Mouse (Mus musculus) heart, postnatal 0 days (tissue): ENCODE measurements at regions not wholly inside any gene's neighbourhood (a gene's known extent, or its start where the extent isn't known, plus 50 kb on each side); places are given as distances from the start of the nearest gene placed in this dataset.

Source experiments
- ATAC-seq: fragments of 200-750 bp; cut with Nextera tagmentation; 2 replicates; pipeline ENCODE4 v1.8.0; 2017; ENCODE audit warnings: low read depth, moderate number of reproducible peaks, moderate library complexity; ENCODE audit not compliant: insufficient read depth
- DNase-seq: peaks from one replicate; pipeline ENCODE4 v3.0.0-alpha.2; 2016; ENCODE audit warnings: low spot score
- H3K27ac ChIP-seq: fragments of 300-500 bp; sonication (generic); 2 replicates; pipeline ENCODE4 v1.5.1; 2014; ENCODE audit warnings: low read depth, mild to moderate bottlenecking
- H3K27me3 ChIP-seq: fragments of 300-500 bp; sonication (generic); 2 replicates; pipeline ENCODE4 v1.6.1; 2014; ENCODE audit warnings: low read length, mixed read lengths; ENCODE audit not compliant: control insufficient read depth, insufficient read depth
- H3K36me3 ChIP-seq: fragments of 300-500 bp; sonication (generic); replicated peaks from 2 replicates; pipeline ENCODE4 v1.6.1; 2014; ENCODE audit warnings: low read length, mixed read lengths; ENCODE audit not compliant: control insufficient read depth, insufficient read depth
- H3K4me1 ChIP-seq: fragments of 300-500 bp; sonication (generic); 2 replicates; pipeline ENCODE4 v1.6.1; 2014; ENCODE audit warnings: antibody characterized with exemption; ENCODE audit not compliant: control insufficient read depth, insufficient read depth
- H3K4me2 ChIP-seq: fragments of 300-500 bp; sonication (generic); 2 replicates; pipeline ENCODE4 v1.6.1; 2014; ENCODE audit warnings: low read depth, mild to moderate bottlenecking, low read length, moderate library complexity
- H3K4me3 ChIP-seq: fragments of 300-500 bp; sonication (generic); 2 replicates; pipeline ENCODE4 v1.5.1; 2014; ENCODE audit warnings: low read depth, low read length
- H3K9ac ChIP-seq: fragments of 300-500 bp; sonication (generic); replicated peaks from 2 replicates; pipeline ENCODE4 v1.6.1; 2014; ENCODE audit warnings: low read depth, low read length, mixed read lengths
- H3K9me3 ChIP-seq: fragments of 300-500 bp; sonication (generic); replicated peaks from 2 replicates; pipeline ENCODE4 v1.6.1; 2016; ENCODE audit warnings: low read length; ENCODE audit not compliant: control insufficient read depth
- CTCF ChIP-seq: IDR thresholded peaks from 2 replicates; pipeline ENCODE4 v1.5.1; 2016; ENCODE audit warnings: antibody characterized with exemption, control low read depth, low read depth
- EP300 ChIP-seq: IDR thresholded peaks from 2 replicates; pipeline ENCODE4 v1.6.1; 2016; ENCODE audit warnings: antibody characterized with exemption, low read depth
- WGBS: fragments of 180-500 bp; shearing (Covaris S2); extraction: QIAGEN DNeasy Blood & Tissue Kit; methylation state at CpG from one replicate; pipeline ENCODE4 v1.1.7; 2014; 5-methylcytosine and 5-hydroxymethylcytosine counted together

GRCm38 (mm10) chr11:90981626-90982025 lies 293.5 kb upstream of the Tom1l1 start:
- no peak overlapping the region for H3K4me3 ChIP-seq
- H3K4me1 ChIP-seq, result no peaks in the 10 kb centered on the region
- no peaks in the 10 kb centered on the region for H3K36me3 ChIP-seq
- TF ChIP-seq EP300 (no peak), CTCF (no peak)
- H3K9ac ChIP-seq, result no peak overlapping the region
- DNase-seq (no peak), ATAC-seq (no peak)
- H3K4me2 ChIP-seq, result no peak overlapping the region
- no peaks in the 10 kb centered on the region for H3K27me3 ChIP-seq
- H3K9me3 ChIP-seq, result no peaks in the 10 kb centered on the region
- no peak overlapping the region for H3K27ac ChIP-seq
- whole genome bisulfite sequencing, result 84% methylated on average over 1 of the region's 1 CpGs

GRCm38 (mm10) chr11:90978234-90978633 lies 290.1 kb upstream of the Tom1l1 start:
- Histone ChIP-seq H3K36me3 (no peaks in the 10 kb centered on the region), H3K27me3 (no peaks in the 10 kb centered on the region), H3K9ac (no peak overlapping the region), H3K4me3 (no peak overlapping the region), H3K27ac (no peak overlapping the region), H3K9me3 (no peaks in the 10 kb centered on the region), H3K4me2 (no peak overlapping the region), H3K4me1 (no peaks in the 10 kb centered on the region)
- ATAC-seq (no peak), DNase-seq (no peak)
- TF ChIP-seq EP300 (no peak), CTCF (no peak)
- WGBS, result 62% methylated on average over 3 of the region's 3 CpGs

- H3K27me3 ChIP-seq, result no peaks in the 10 kb centered on the region
- no peaks in the 10 kb centered on the region for H3K9me3 ChIP-seq
- H3K4me1 ChIP-seq, result no peaks in the 10 kb centered on the region
- no peak overlapping the region for H3K27ac ChIP-seq
- no peak for TF ChIP-seq EP300
- TF ChIP-seq CTCF, result no peak
- no peaks in the 10 kb centered on the region for H3K36me3 ChIP-seq
- no peak overlapping the region for H3K9ac ChIP-seq
- DNase-seq (no peak), ATAC-seq (no peak)
- no peak overlapping the region for H3K4me3 ChIP-seq
- 70% methylated on average over 5 of the region's 5 CpGs for WGBS
- H3K4me2 ChIP-seq, result no peak overlapping the region
These were observed 252.9 kb upstream of the Tom1l1 start for GRCm38 (mm10) chr11:90941076-90941475.

- DNase-seq (no peak), ATAC-seq (no peak)
- Histone ChIP-seq H3K4me3 (no peak overlapping the region), H3K27ac (no peak overlapping the region), H3K9ac (no peak overlapping the region), H3K4me1 (no peaks in the 10 kb centered on the region), H3K9me3 (no peaks in the 10 kb centered on the region), H3K27me3 (no peaks in the 10 kb centered on the region), H3K36me3 (no peaks in the 10 kb centered on the region), H3K4me2 (no peak overlapping the region)
- TF ChIP-seq EP300 (no peak), CTCF (no peak)
These were observed 237.6 kb upstream of the Tom1l1 start for GRCm38 (mm10) chr11:90925738-90926137.

DNA sequence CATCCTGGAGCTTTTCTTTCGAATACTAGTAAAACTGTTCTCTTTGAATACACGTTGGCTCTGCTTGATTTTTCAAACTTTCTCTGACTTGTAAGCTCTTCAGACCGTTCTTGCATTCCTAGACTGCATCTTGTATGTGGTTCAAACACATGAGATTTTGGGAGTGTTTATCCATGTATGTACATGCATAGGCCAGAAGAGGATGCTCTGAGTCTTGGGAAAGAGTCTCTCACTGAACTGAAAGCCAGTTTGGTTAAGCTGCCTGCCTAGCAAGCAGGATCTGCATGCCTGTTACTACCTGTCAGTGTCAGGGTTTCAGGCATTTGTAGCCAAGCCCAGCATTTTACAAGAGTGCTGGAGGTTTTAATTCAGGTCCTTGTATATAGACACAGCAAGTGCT lies 229.6 kb upstream of the Tom1l1 start:
- H3K4me2 ChIP-seq, result no peak overlapping the region
- no peaks in the 10 kb centered on the region for H3K27me3 ChIP-seq
- TF ChIP-seq EP300 (no peak), CTCF (no peak)
- H3K4me1 ChIP-seq, result no peaks in the 10 kb centered on the region
- WGBS, result 65% methylated on average over 3 of the region's 3 CpGs
- no peak overlapping the region for H3K9ac ChIP-seq
- H3K9me3 ChIP-seq, result no peaks in the 10 kb centered on the region
- H3K27ac ChIP-seq, result no peak overlapping the region
- no peak for ATAC-seq
- DNase-seq, result no peak
- H3K4me3 ChIP-seq, result no peak overlapping the region
- no peaks in the 10 kb centered on the region for H3K36me3 ChIP-seq

GRCm38 (mm10) chr11:90894236-90894635 lies 206.1 kb upstream of the Tom1l1 start:
- no peaks in the 10 kb centered on the region for H3K9me3 ChIP-seq
- DNase-seq, result no peak

More at GRCm38 (mm10) chr11:90894236-90894635, 206.1 kb upstream of the Tom1l1 start:
- Histone ChIP-seq H3K27ac (no peak overlapping the region), H3K4me1 (no peaks in the 10 kb centered on the region), H3K4me2 (no peak overlapping the region), H3K9ac (no peak overlapping the region), H3K4me3 (no peak overlapping the region), H3K27me3 (no peaks in the 10 kb centered on the region), H3K36me3 (no peaks in the 10 kb centered on the region)
- 58% methylated on average over 3 of the region's 3 CpGs for WGBS
- TF ChIP-seq EP300, result no peak
- no peak for TF ChIP-seq CTCF
- no peak for ATAC-seq
